Mouse (Mus musculus): ENCODE measurements around the gene Smarca4. TPM values are rescaled to one million over a fixed set of nuclear protein-coding genes. Genes with fewer than 3 reads are reported as not detected.

Gene Smarca4
- polyA plus RNA-seq, 1 experiment from 2014 or later, result 143 TPM

DNA sequence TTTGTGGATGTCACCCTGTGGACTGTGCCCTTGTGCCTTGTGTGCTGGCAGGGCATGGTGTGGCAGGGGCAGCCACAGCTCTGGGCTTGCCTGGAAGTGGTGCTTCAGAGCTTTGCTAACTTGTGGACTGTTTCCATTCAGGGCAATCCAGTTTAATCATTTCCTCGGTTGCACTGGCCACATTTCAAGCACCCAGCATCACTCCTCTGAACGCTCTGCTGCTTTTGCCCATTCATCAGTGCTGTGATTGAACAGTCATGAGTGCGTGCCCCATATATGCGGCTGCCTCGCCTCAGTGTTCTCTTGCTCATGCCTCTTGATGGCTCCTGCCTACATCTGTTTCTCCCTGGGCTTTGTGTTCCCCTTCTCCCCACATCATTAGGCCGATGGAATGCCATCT lies 31.8 kb downstream of the Smarca4 start:
- Histone ChIP-seq H3K27ac (replicated peaks; ENCODE audit: low read depth, low read length) (no peak overlapping the region), H3K9me3 (ENCODE audit: control insufficient read depth, low read length) (no peaks in the 10 kb centered on the region), H3K4me3 (ENCODE audit: low read depth, low read length) (no peak overlapping the region), H3K36me3 (ENCODE audit: control insufficient read depth, insufficient read depth, low read length) (peaks cover 36% of the 10 kb centered on the region), H3K9ac (ENCODE audit: low read length) (no peak overlapping the region), H3K4me2 (ENCODE audit: low read depth, severe bottlenecking) (no peak overlapping the region), H3K27me3 (ENCODE audit: control insufficient read depth, insufficient read depth, low read length) (no peaks in the 10 kb centered on the region), H3K4me1 (ENCODE audit: control insufficient read depth, insufficient read depth, low read length) (no peaks in the 10 kb centered on the region)
- ATAC-seq (ENCODE audit: insufficient number of reproducible peaks, low FRiP score, low TSS enrichment, low read depth), result no peak
- WGBS, result 96% methylated on average over 6 of the region's 6 CpGs
- no peak for DNase-seq (ENCODE audit: low spot score)

DNA sequence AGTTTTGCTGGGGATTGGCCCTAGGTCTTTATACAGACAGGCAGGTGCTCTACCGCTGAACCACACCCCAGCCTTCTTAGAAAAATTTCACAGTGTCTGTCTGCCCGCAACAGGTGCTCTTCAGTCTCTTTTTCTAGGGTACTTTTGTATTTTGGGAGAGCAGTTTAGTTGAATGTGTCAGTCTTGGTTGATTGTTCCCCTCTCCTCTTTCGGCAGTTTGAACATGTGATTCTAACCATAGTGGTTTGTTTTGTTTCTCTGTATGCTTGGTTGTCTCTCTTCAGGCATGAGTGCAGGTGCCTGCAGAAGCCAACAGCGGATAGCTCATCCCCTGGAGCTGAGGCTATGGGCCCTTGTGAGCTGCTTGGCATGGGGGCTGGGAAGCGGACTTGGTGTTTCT lies 36.3 kb downstream of the Smarca4 start:
- Histone ChIP-seq H3K9me3 (ENCODE audit: control insufficient read depth, low read length) (no peaks in the 10 kb centered on the region), H3K36me3 (ENCODE audit: control insufficient read depth, insufficient read depth, low read length) (peaks cover 21% of the 10 kb centered on the region), H3K9ac (ENCODE audit: low read length) (no peak overlapping the region), H3K27me3 (ENCODE audit: control insufficient read depth, insufficient read depth, low read length) (no peaks in the 10 kb centered on the region), H3K4me2 (ENCODE audit: low read depth, severe bottlenecking) (no peak overlapping the region), H3K27ac (replicated peaks; ENCODE audit: low read depth, low read length) (no peak overlapping the region), H3K4me3 (ENCODE audit: low read depth, low read length) (no peak overlapping the region), H3K4me1 (ENCODE audit: control insufficient read depth, insufficient read depth, low read length) (no peaks in the 10 kb centered on the region)
- ATAC-seq (ENCODE audit: insufficient number of reproducible peaks, low FRiP score, low TSS enrichment, low read depth) (no peak), DNase-seq (ENCODE audit: low spot score) (no peak)
- 91% methylated on average over 5 of the region's 5 CpGs for WGBS

DNA sequence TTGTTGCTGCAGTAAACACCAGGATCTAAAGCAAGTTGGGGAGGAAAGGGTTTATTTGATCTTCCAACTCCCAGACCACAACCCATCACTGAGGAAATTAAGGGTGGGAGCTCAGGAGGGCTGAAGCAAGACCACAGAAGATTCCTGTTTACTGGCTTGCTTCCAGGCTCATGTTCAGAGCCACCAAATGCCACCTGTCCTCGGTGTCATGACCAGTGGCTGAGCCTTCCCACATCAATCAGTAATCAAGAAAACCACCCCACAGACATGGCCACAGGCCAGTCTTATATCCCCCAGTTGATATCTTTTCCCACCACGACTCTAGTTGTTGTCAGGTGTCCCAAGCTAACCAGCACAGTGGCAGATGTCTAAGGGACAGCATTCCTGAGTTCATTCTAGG lies 37.3 kb downstream of the Smarca4 start:
- WGBS, result 88% methylated on average over 2 of the region's 2 CpGs
- Histone ChIP-seq H3K36me3 (ENCODE audit: control insufficient read depth, insufficient read depth, low read length) (peaks cover 16% of the 10 kb centered on the region), H3K4me3 (ENCODE audit: low read depth, low read length) (no peak overlapping the region)

DNA sequence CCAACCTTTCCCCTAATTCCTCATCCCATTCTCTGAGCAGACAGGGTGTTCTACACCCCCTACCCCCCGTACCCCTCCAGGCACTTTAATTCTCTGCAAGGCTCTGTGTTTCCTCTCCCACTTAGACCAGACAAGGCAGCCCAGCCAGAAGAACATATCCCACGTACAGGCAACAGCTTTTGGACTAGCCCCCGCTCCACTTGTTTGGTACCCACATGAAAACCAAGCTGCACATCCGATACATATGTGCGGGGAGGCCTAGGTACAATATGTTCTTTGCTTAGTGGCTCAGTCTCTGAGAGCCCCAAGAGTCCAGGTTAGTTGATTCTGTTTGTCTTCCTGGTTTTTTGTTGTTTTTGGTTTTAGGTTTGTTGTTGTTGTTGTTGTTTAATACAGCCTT lies 46.1 kb downstream of the Smarca4 start:
- 96% methylated on average over 5 of the region's 5 CpGs for WGBS
- ATAC-seq (ENCODE audit: insufficient number of reproducible peaks, low FRiP score, low TSS enrichment, low read depth) (no peak), DNase-seq (ENCODE audit: low spot score) (no peak)
- H3K9me3 ChIP-seq (ENCODE audit: control insufficient read depth, low read length), result no peaks in the 10 kb centered on the region
- peaks cover 64% of the 10 kb centered on the region for H3K36me3 ChIP-seq (ENCODE audit: control insufficient read depth, insufficient read depth, low read length)
- H3K4me2 ChIP-seq (ENCODE audit: low read depth, severe bottlenecking), result no peak overlapping the region
- no peak overlapping the region for H3K4me3 ChIP-seq (ENCODE audit: low read depth, low read length)
- no peak overlapping the region for H3K9ac ChIP-seq (ENCODE audit: low read length)
- H3K4me1 ChIP-seq (ENCODE audit: control insufficient read depth, insufficient read depth, low read length), result no peaks in the 10 kb centered on the region
- no peaks in the 10 kb centered on the region for H3K27me3 ChIP-seq (ENCODE audit: control insufficient read depth, insufficient read depth, low read length)
- H3K27ac ChIP-seq (replicated peaks; ENCODE audit: low read depth, low read length), result no peak overlapping the region

More for the DNA sequence above, 37.3 kb downstream of the Smarca4 start:
- H3K4me1 ChIP-seq (ENCODE audit: control insufficient read depth, insufficient read depth, low read length), result no peaks in the 10 kb centered on the region
- DNase-seq (ENCODE audit: low spot score), result no peak
- no peak for ATAC-seq (ENCODE audit: insufficient number of reproducible peaks, low FRiP score, low TSS enrichment, low read depth)
- H3K27ac ChIP-seq (replicated peaks; ENCODE audit: low read depth, low read length), result no peak overlapping the region
- no peaks in the 10 kb centered on the region for H3K27me3 ChIP-seq (ENCODE audit: control insufficient read depth, insufficient read depth, low read length)
- no peak overlapping the region for H3K9ac ChIP-seq (ENCODE audit: low read length)
- H3K9me3 ChIP-seq (ENCODE audit: control insufficient read depth, low read length), result no peaks in the 10 kb centered on the region
- H3K4me2 ChIP-seq (ENCODE audit: low read depth, severe bottlenecking), result no peak overlapping the region

DNA sequence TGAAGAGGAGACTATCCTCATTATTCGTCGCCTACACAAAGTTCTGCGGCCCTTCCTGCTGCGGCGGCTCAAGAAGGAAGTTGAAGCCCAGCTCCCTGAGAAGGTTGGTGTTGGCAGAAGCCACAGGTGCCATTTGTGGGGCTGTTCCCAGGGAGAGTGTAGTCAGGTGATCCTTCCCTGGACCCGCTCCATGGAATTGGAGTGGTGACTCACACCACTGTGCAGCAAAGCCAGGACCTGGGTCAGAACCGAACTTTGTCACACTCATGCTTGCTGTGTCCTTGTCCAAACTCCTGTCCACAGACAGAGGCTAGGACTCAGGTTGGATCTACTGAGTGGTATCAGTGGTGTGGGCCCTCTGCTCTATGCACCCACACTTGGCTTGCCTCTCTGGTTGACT lies 53.0 kb downstream of the Smarca4 start:
- DNase-seq (ENCODE audit: low spot score) (no peak), ATAC-seq (ENCODE audit: insufficient number of reproducible peaks, low FRiP score, low TSS enrichment, low read depth) (no peak)
- Histone ChIP-seq H3K27me3 (ENCODE audit: control insufficient read depth, insufficient read depth, low read length) (no peaks in the 10 kb centered on the region), H3K27ac (replicated peaks; ENCODE audit: low read depth, low read length) (no peak overlapping the region), H3K4me2 (ENCODE audit: low read depth, severe bottlenecking) (no peak overlapping the region), H3K9ac (ENCODE audit: low read length) (no peak overlapping the region), H3K4me3 (ENCODE audit: low read depth, low read length) (no peak overlapping the region), H3K4me1 (ENCODE audit: control insufficient read depth, insufficient read depth, low read length) (no peaks in the 10 kb centered on the region), H3K36me3 (ENCODE audit: control insufficient read depth, insufficient read depth, low read length) (peaks cover 64% of the 10 kb centered on the region), H3K9me3 (ENCODE audit: control insufficient read depth, low read length) (no peaks in the 10 kb centered on the region)
- 94% methylated on average over 7 of the region's 7 CpGs for WGBS

DNA sequence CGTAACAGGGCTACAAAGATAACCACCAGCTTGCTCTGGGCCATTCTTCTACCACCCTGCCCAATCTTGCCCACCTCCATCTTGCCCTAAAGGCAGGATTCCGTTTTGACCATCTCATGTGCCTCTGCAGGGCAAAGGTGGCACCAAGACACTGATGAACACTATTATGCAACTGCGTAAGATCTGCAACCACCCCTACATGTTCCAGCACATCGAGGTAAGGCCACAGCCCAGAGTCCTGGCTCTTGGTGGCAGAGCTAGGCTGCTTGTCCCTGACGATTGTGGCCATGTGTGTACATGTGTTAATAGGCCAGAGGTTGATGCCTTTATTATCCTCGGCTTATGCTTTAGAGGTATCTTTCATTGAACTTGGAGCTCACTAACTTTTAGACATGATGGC lies 54.4 kb downstream of the Smarca4 start:
- Histone ChIP-seq H3K4me1 (ENCODE audit: control insufficient read depth, insufficient read depth, low read length) (no peaks in the 10 kb centered on the region), H3K4me2 (ENCODE audit: low read depth, severe bottlenecking) (no peak overlapping the region), H3K27me3 (ENCODE audit: control insufficient read depth, insufficient read depth, low read length) (no peaks in the 10 kb centered on the region), H3K36me3 (ENCODE audit: control insufficient read depth, insufficient read depth, low read length) (peaks cover 58% of the 10 kb centered on the region), H3K9ac (ENCODE audit: low read length) (no peak overlapping the region), H3K27ac (replicated peaks; ENCODE audit: low read depth, low read length) (no peak overlapping the region), H3K9me3 (ENCODE audit: control insufficient read depth, low read length) (no peaks in the 10 kb centered on the region), H3K4me3 (ENCODE audit: low read depth, low read length) (no peak overlapping the region)
- WGBS, result 92% methylated on average over 6 of the region's 6 CpGs
- no peak for DNase-seq (ENCODE audit: low spot score)
- ATAC-seq (ENCODE audit: insufficient number of reproducible peaks, low FRiP score, low TSS enrichment, low read depth), result no peak

DNA sequence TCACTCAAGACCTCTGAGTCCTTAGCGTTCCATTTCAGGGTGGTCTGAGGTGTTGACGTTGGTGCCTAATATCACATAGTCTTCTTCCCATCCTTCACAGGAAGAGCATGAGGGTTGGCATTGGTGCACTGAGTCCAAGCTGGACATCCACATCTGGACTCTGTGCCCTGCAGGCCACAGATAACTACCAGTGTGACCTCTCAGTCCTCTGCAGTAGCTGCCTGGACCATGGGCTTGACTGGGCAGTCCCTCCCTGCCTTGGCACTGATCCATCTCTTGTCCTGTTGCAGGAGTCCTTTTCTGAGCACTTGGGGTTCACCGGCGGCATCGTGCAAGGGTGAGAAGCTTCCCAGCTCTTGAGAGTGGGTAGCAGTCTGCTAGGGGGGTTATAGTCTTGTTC lies 55.8 kb downstream of the Smarca4 start:
- H3K4me3 ChIP-seq (ENCODE audit: low read depth, low read length), result no peak overlapping the region
- H3K9ac ChIP-seq (ENCODE audit: low read length), result no peak overlapping the region; the same call in 1 of the 2 replicates
- 96% methylated on average over 5 of the region's 5 CpGs for WGBS
- H3K36me3 ChIP-seq (ENCODE audit: control insufficient read depth, insufficient read depth, low read length), result peaks cover 51% of the 10 kb centered on the region
- no peaks in the 10 kb centered on the region for H3K27me3 ChIP-seq (ENCODE audit: control insufficient read depth, insufficient read depth, low read length)
- no peak for ATAC-seq (ENCODE audit: insufficient number of reproducible peaks, low FRiP score, low TSS enrichment, low read depth)
- no peak overlapping the region for H3K27ac ChIP-seq (replicated peaks; ENCODE audit: low read depth, low read length)
- DNase-seq (ENCODE audit: low spot score), result no peak
- no peaks in the 10 kb centered on the region for H3K9me3 ChIP-seq (ENCODE audit: control insufficient read depth, low read length)
- no peaks in the 10 kb centered on the region for H3K4me1 ChIP-seq (ENCODE audit: control insufficient read depth, insufficient read depth, low read length)
- H3K4me2 ChIP-seq (ENCODE audit: low read depth, severe bottlenecking), result no peak overlapping the region

DNA sequence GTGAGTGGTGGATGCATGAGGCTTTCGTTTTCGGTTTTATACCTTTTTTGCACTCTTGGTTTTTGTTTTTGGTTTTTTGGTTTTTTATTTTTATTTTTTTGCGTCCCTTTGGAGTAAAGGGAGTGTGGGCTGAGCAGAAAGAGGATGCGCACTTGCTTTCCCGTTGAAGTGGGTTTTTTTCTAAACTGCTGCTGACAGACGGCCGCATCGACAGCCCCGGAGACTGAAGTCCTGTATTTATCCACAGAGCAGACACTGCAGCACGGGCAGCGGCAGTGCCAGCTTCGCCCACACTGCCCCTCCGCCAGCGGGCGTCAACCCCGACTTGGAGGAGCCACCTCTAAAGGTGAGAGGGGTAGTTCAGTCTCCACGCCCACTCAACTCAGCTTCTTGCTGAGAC lies 61.7 kb downstream of the Smarca4 start:
- H3K27ac ChIP-seq (replicated peaks; ENCODE audit: low read depth, low read length), result no peak overlapping the region

DNA sequence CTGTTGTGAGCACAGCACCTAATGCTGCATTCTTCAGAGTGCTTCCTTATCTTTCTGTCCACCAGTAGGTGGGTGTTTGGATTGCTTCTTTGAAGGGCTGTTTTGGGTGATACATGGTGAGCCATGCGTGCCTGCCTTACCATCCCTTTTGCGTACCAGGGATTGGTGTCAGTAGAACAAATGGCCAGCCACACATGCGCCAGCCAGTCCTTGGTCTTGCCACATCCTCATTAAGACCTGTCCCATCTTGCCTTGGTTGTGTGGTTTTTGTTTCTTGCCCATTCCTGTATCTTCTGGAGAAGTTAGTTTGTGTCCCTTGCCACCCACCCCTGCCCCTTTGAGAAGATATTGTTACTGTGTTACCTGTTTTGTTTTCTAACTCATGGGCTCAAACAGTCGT lies 64.5 kb downstream of the Smarca4 start:
- Histone ChIP-seq H3K36me3 (ENCODE audit: control insufficient read depth, insufficient read depth, low read length) (peaks cover 46% of the 10 kb centered on the region), H3K4me1 (ENCODE audit: control insufficient read depth, insufficient read depth, low read length) (no peaks in the 10 kb centered on the region), H3K4me2 (ENCODE audit: low read depth, severe bottlenecking) (no peak overlapping the region), H3K4me3 (ENCODE audit: low read depth, low read length) (no peak overlapping the region), H3K27me3 (ENCODE audit: control insufficient read depth, insufficient read depth, low read length) (no peaks in the 10 kb centered on the region), H3K9me3 (ENCODE audit: control insufficient read depth, low read length) (no peaks in the 10 kb centered on the region), H3K27ac (replicated peaks; ENCODE audit: low read depth, low read length) (no peak overlapping the region), H3K9ac (ENCODE audit: low read length) (no peak overlapping the region)
- DNase-seq (ENCODE audit: low spot score) (no peak), ATAC-seq (ENCODE audit: insufficient number of reproducible peaks, low FRiP score, low TSS enrichment, low read depth) (no peak)
- WGBS, result 94% methylated on average over 4 of the region's 4 CpGs

More for the DNA sequence above, 61.7 kb downstream of the Smarca4 start:
- peaks cover 45% of the 10 kb centered on the region for H3K36me3 ChIP-seq (ENCODE audit: control insufficient read depth, insufficient read depth, low read length)
- DNase-seq (ENCODE audit: low spot score) (no peak), ATAC-seq (ENCODE audit: insufficient number of reproducible peaks, low FRiP score, low TSS enrichment, low read depth) (no peak)
- H3K9ac ChIP-seq (ENCODE audit: low read length), result no peak overlapping the region
- no peak overlapping the region for H3K4me2 ChIP-seq (ENCODE audit: low read depth, severe bottlenecking)
- 96% methylated on average over 17 of the region's 17 CpGs for WGBS
- no peaks in the 10 kb centered on the region for H3K9me3 ChIP-seq (ENCODE audit: control insufficient read depth, low read length)
- H3K27me3 ChIP-seq (ENCODE audit: control insufficient read depth, insufficient read depth, low read length), result no peaks in the 10 kb centered on the region
- H3K4me3 ChIP-seq (ENCODE audit: low read depth, low read length), result no peak overlapping the region
- no peaks in the 10 kb centered on the region for H3K4me1 ChIP-seq (ENCODE audit: control insufficient read depth, insufficient read depth, low read length)
